Mouse (Mus musculus) embryonic facial prominence, embryonic 14.5 days (tissue): ENCODE data around the gene Zfp503. TPM values are rescaled to one million over a fixed set of nuclear protein-coding genes. Genes with fewer than 3 reads are reported as not detected.

Source experiments
- ATAC-seq: fragments of 200-750 bp; cut with Nextera tagmentation; 2 replicates; pipeline ENCODE4 v1.8.0; 2017; ENCODE audit warnings: low read depth, moderate number of reproducible peaks, moderate TSS enrichment
- DNase-seq: peaks from one replicate; pipeline ENCODE4 v3.0.0-alpha.2; 2015; ENCODE audit warnings: low spot score
- H3K27ac ChIP-seq: fragments of 300-500 bp; sonication (generic); replicated peaks from 2 replicates; pipeline ENCODE4 v1.5.1; 2014; ENCODE audit warnings: low read depth, mild to moderate bottlenecking, low read length, moderate library complexity
- H3K27me3 ChIP-seq: fragments of 300-500 bp; sonication (generic); replicated peaks from 2 replicates; pipeline ENCODE4 v1.6.1; 2014; ENCODE audit warnings: low read length; ENCODE audit not compliant: control insufficient read depth, insufficient read depth
- H3K36me3 ChIP-seq: fragments of 300-500 bp; sonication (generic); 2 replicates; pipeline ENCODE4 v1.6.1; 2014; ENCODE audit warnings: low read length, mixed read lengths; ENCODE audit not compliant: control insufficient read depth, insufficient read depth
- H3K4me1 ChIP-seq: fragments of 300-500 bp; sonication (generic); 2 replicates; pipeline ENCODE4 v1.6.1; 2014; ENCODE audit warnings: antibody characterized with exemption, low read length; ENCODE audit not compliant: control insufficient read depth, insufficient read depth
- H3K4me2 ChIP-seq: fragments of 300-500 bp; sonication (generic); 2 replicates; pipeline ENCODE4 v1.6.1; 2014; ENCODE audit warnings: low read depth, mild to moderate bottlenecking, low read length, moderate library complexity, mixed read lengths
- H3K4me3 ChIP-seq: fragments of 300-500 bp; sonication (generic); 2 replicates; pipeline ENCODE4 v1.5.1; 2014; ENCODE audit warnings: low read depth, mild to moderate bottlenecking, low read length
- H3K9ac ChIP-seq: fragments of 300-500 bp; sonication (generic); 2 replicates; pipeline ENCODE4 v1.6.1; 2014; ENCODE audit warnings: low read depth, mild to moderate bottlenecking, low read length, moderate library complexity, mixed read lengths
- H3K9me3 ChIP-seq: fragments of 300-500 bp; sonication (generic); 2 replicates; pipeline ENCODE4 v1.6.1; 2016; ENCODE audit warnings: low read length; ENCODE audit not compliant: control insufficient read depth
- WGBS: fragments of 180-500 bp; shearing (Covaris S2); extraction: QIAGEN DNeasy Blood & Tissue Kit; methylation state at CpG from one replicate; pipeline ENCODE4 v1.1.7; 2014; 5-methylcytosine and 5-hydroxymethylcytosine counted together
- microRNA-seq: library from miRNA; unstranded; fragments of <30 nt; microRNA quantifications from one replicate; pipeline ENCODE4, GENCODE M21; 2016; ENCODE audit warnings: borderline number of aligned reads
- polyA plus RNA-seq: library from polyadenylated mRNA; unstranded; fragments of >200 nt; fragmentation: Nextera tagmentation; extraction: Ambion mirVana; gene quantifications from 2 replicates; pipeline ENCODE4 v1.2.1, GENCODE M21; 2014

The Zfp503 gene
- polyA plus RNA-seq, 1 experiment from 2014 or later, result 10.6 TPM

- no peak for ATAC-seq
These were observed 47.8 kb downstream of the Zfp503 start for GRCm38 (mm10) chr14:21941581-21941980.

GRCm38 (mm10) chr14:21937116-21937515 is 52.3 kb downstream of the Zfp503 start:
- ATAC-seq, result no peak
- no peaks in the 10 kb centered on the region for H3K27me3 ChIP-seq
- no peaks in the 10 kb centered on the region for H3K36me3 ChIP-seq
- H3K27ac ChIP-seq, result no peak overlapping the region
- no peak overlapping the region for H3K4me3 ChIP-seq
- H3K4me1 ChIP-seq, result no peaks in the 10 kb centered on the region
- H3K9ac ChIP-seq, result no peak overlapping the region
- H3K9me3 ChIP-seq, result no peaks in the 10 kb centered on the region
- no peak for DNase-seq
- no peak overlapping the region for H3K4me2 ChIP-seq
- 88% methylated on average over 2 of the region's 2 CpGs for WGBS

More at GRCm38 (mm10) chr14:21941581-21941980, 47.8 kb downstream of the Zfp503 start:
- DNase-seq, result no peak
- Histone ChIP-seq H3K27me3 (no peaks in the 10 kb centered on the region), H3K36me3 (no peaks in the 10 kb centered on the region), H3K9me3 (no peaks in the 10 kb centered on the region), H3K27ac (no peak overlapping the region), H3K4me3 (no peak overlapping the region), H3K9ac (no peak overlapping the region), H3K4me1 (no peaks in the 10 kb centered on the region), H3K4me2 (no peak overlapping the region)
- WGBS, result 38% methylated on average over 2 of the region's 2 CpGs

GRCm38 (mm10) chr14:21936102-21936630 is 53.2 kb downstream of the Zfp503 start:
- Histone ChIP-seq H3K27me3 (no peaks in the 10 kb centered on the region), H3K4me1 (no peaks in the 10 kb centered on the region), H3K36me3 (no peaks in the 10 kb centered on the region), H3K27ac (no peak overlapping the region), H3K4me2 (no peak overlapping the region), H3K9ac (no peak overlapping the region), H3K4me3 (no peak overlapping the region), H3K9me3 (no peaks in the 10 kb centered on the region)
- WGBS, result 71% methylated on average over 6 of the region's 6 CpGs
- ATAC-seq, result no peak
- no peak for DNase-seq

Small RNA genes lying within 50 kb of the gene (microRNA-seq; reads per million reads assigned to microRNA genes)
- not detected for gene Gm27532

Other genes starting within 250 kb of the Zfp503 start
- 11.6 and 13.7 TPM in 2 replicates for gene Samd8, start 239.1 kb downstream of the Zfp503 start, polyA plus RNA-seq
- gene Dusp13, start 238.4 kb downstream of the Zfp503 start, polyA plus RNA-seq, result 1.4 and 2.2 TPM in 2 replicates
- 251 and 260 TPM in 2 replicates for gene Vdac2, start 164.4 kb downstream of the Zfp503 start, polyA plus RNA-seq
- gene Comtd1, start 140.6 kb downstream of the Zfp503 start, polyA plus RNA-seq, result 18.7 and 19.4 TPM in 2 replicates
- 0.24 and 0.97 TPM in 2 replicates for gene Lrmda, start 30.1 kb upstream of the Zfp503 start, polyA plus RNA-seq